Mouse (Mus musculus): ENCODE measurements around the gene Cib1. TPM values are rescaled to one million over a fixed set of nuclear protein-coding genes. Genes with fewer than 3 reads are reported as not detected.

Cib1 gene
- total RNA-seq (2021): 10 to 100 TPM; 23.6 to 25.0 TPM
- long read RNA-seq, experiment 1, transcript Cib1-201 (7 exons, 1,047 nt): major isoform, 8 of 9 reads
- long read RNA-seq, experiment 1, partial matches to known transcripts: 1 of 9 reads
- long read RNA-seq, experiment 1, other reads (novel, unspliced or antisense): 0 of 9 reads
- long read RNA-seq, experiment 2, transcript Cib1-201 (7 exons, 1,047 nt): major isoform, 15 of 17 reads
- long read RNA-seq, experiment 2, partial matches to known transcripts: 0 of 17 reads
- long read RNA-seq, experiment 2, other reads (novel, unspliced or antisense): 2 of 17 reads

DNA sequence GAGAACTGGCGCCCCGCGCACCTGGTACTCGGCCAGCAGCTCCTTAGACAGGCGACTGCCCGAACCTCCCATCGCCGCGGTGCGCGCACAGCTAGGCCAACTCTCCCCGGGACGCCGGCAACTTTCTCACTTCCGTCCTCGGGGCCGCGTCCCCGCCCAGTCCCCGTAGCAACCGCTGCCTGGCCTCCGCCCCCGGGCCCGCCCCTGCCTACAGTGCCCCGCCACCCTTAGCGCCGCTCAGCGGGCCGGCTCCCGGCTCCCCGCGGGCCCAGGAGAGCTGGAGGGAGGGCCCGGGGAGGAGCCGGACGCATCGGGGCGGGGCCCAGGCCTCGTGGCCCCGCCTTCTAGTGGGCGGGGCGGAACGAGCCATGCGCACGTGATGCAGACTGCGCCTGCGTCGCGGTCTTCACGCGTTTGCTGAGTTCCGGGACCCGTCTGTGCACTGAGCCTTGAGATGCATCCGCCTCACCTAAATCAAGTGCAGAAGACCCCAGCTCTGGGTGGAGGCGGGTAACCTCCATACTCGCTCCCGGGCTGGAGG lies at the start of gene Cib1, which contains the start of gene Gdpgp1:
Gene Cib1 (minus strand): TSS at position 325 of the 541 bp plus-strand sequence.
Gene Gdpgp1 (plus strand): TSS at position 377 of the 541 bp plus-strand sequence.
- peak within 1 kb of the TSS; percentile 71 for H3K27ac ChIP-seq
- TF ChIP-seq CTCF (conservative IDR thresholded peaks at IDR 0.05): no peak

GRCm38 (mm10) chr7:80281646-80282045 lies 49.0 kb upstream of the Cib1 start:
- H3K27ac ChIP-seq: no peak overlapping the region
- DNase-seq (ENCODE audit: low spot score in 2 of 2): no peak
- TF ChIP-seq CTCF (conservative IDR thresholded peaks at IDR 0.05): no peak
- no peak overlapping the region for H3K4me3 ChIP-seq

More for the DNA sequence above, at the start of gene Cib1, which contains the start of gene Gdpgp1:
- peak within 1 kb of the TSS; percentile 75 for H3K4me3 ChIP-seq
- DNase-seq (ENCODE audit: low spot score in 2 of 2): peak; percentile 94 to 95

GRCm38 (mm10) chr7:80280998-80281397 lies 48.4 kb upstream of the Cib1 start:
- H3K27ac ChIP-seq: no peak overlapping the region
- peak; percentile 34 for TF ChIP-seq CTCF (conservative IDR thresholded peaks at IDR 0.05)

GRCm38 (mm10) chr7:80280032-80280431 lies 47.4 kb upstream of the Cib1 start:
- Histone ChIP-seq H3K4me3 (no peak overlapping the region), H3K27ac (no peak overlapping the region)
- no peak for TF ChIP-seq CTCF (conservative IDR thresholded peaks at IDR 0.05)
- no peak for DNase-seq (ENCODE audit: low spot score in 2 of 2)

More at GRCm38 (mm10) chr7:80280998-80281397, 48.4 kb upstream of the Cib1 start:
- no peak for DNase-seq (ENCODE audit: low spot score in 2 of 2)
- H3K4me3 ChIP-seq: no peak overlapping the region

- no peak for TF ChIP-seq CTCF (conservative IDR thresholded peaks at IDR 0.05)
- H3K27ac ChIP-seq: no peak overlapping the region
- no peak for DNase-seq (ENCODE audit: low spot score in 2 of 2)
- H3K4me3 ChIP-seq: no peak overlapping the region
These were observed 43.8 kb upstream of the Cib1 start for GRCm38 (mm10) chr7:80276374-80276773.

GRCm38 (mm10) chr7:80273456-80273855 lies 40.8 kb upstream of the Cib1 start:
- Histone ChIP-seq H3K4me3 (no peak overlapping the region), H3K27ac (no peak overlapping the region)
- TF ChIP-seq CTCF (conservative IDR thresholded peaks at IDR 0.05): no peak
- no peak for DNase-seq (ENCODE audit: low spot score in 2 of 2)

- Histone ChIP-seq H3K27ac (peak overlapping the region; percentile 84), H3K4me3 (peak overlapping the region; percentile 66)
- no peak for DNase-seq (ENCODE audit: low spot score in 2 of 2)
- TF ChIP-seq CTCF (conservative IDR thresholded peaks at IDR 0.05): no peak
These were observed 37.2 kb upstream of the Cib1 start for GRCm38 (mm10) chr7:80269751-80270255.

DNA sequence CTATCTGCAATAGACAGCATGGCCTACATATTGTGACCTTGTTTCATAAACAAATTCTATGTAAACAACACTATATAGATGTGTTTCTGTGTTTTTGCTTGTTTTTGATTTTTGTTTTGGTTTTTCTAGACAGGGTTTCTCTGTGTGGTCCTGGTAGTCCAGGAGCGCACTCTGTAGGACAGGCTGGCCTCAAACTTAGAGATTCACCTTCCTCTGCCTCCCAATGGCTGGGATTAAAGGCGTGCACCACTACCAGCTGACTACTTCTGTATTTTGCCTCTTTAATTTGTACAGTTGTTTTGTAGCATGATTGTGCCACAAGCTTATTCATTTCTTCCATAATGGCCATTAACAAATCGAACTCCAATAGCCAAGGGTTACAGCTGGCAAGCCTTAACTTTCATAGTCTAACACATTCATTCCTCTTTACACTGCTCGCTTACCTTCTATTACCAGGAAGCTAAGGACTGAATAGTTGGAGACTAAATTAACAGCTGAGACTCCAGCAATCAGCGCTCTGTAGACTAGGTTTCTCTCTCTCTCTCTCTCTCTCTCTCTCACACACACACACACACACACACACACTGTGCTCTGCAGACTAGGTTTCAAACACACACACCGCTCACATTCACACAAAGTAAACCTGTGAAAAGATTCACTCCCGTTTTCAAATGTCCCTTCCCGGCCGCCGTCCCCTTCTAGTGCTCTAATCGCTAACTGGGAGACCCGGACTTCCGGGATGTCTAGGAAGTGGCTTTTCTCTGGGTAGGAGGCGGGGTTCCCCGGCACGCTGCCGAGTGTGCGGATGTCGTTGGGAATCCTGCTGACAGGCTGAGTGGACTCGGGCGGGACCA lies 36.5 kb upstream of the Cib1 start, which contains the start of gene Vps33b:
Gene Vps33b (plus strand): TSS at position 753 of the 854 bp plus-strand sequence.
- Histone ChIP-seq H3K4me3 (peak within 1 kb of the TSS; percentile 66), H3K27ac (peak within 1 kb of the TSS; percentile 84)
- peak; percentile 93 to 97 for DNase-seq (ENCODE audit: low spot score in 2 of 2)
- no peak for TF ChIP-seq CTCF (conservative IDR thresholded peaks at IDR 0.05)

DNA sequence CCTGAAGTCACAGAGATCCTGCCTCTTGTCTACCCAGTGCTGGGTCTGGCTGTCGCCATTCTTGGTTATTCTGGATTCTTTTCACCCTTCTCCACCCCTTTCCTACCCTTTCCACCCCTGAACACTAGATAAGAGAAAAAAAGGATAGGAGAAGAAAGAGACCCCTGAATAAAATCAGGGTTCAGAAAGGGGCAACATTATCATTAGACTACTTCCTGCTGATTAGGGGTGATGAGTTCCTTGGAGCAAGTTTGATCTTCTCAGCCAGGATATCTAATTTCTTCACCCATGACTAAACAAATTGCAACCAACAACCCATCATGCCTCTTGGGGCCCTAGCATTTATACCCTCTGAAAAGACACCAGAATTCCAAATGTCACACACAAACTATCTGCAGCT lies 35.2 kb upstream of the Cib1 start:
- no peak overlapping the region for H3K4me3 ChIP-seq
- DNase-seq (ENCODE audit: low spot score in 2 of 2): no peak
- no peak overlapping the region for H3K27ac ChIP-seq
- no peak for TF ChIP-seq CTCF (conservative IDR thresholded peaks at IDR 0.05)

DNA sequence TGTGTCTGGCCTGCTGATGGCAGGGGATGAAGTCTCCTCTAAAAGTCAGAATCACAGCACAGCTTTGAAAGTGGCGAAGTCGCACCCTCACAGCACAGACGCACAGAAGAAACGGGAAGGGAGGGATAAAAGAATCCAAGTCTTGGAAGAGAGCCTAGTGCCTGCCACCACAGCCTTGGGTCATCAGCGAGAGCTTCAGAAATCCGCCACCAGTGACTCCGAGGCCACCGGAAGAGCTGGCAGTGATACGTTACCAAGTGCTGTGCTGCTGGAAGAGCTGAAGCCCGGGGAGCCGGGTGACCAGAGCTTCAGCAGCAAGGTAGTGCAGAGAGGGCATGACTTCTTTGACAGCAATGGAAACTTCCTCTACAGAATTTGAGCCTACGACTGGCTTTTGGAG lies 32.0 kb upstream of the Cib1 start:
- Histone ChIP-seq H3K27ac (no peak overlapping the region), H3K4me3 (no peak overlapping the region)
- DNase-seq (ENCODE audit: low spot score in 2 of 2): no peak
- TF ChIP-seq CTCF (conservative IDR thresholded peaks at IDR 0.05): no peak

DNA sequence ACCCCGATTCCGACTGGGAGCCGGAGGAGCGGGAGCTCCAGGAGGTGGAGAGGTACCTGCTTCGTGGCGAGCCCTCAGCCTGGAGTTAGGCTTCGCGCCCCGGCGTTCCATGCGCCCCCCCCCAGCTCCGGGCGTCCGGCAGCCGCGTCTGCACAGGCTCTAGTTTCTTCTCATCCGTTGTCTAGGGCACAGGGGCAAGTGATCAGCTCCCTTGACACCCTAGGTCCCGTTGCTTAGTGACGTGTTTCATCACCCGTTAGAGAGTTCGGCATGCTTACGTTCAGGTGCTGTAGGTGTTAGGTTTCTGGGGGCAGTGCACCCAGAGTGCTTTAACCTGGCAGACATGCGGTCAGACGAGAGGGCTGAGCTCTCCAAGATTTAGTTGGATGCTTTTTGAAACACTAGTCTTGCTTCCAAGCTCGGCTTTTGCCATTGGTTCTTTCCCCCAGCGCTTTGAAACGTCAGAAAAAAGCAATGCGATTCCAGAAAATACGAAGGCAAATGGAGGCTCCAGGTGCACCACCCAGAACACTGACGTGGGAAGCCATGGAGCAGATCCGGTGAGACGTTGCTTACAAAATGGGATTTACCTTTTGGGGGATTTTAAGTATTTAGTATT lies 28.9 kb upstream of the Cib1 start:
- Histone ChIP-seq H3K4me3 (peak overlapping the region; percentile 83), H3K27ac (peak overlapping the region; percentile 86)
- peak in 1 of 2 experiments; percentile 30 for DNase-seq (ENCODE audit: low spot score in 2 of 2)
- TF ChIP-seq CTCF (conservative IDR thresholded peaks at IDR 0.05): no peak

DNA sequence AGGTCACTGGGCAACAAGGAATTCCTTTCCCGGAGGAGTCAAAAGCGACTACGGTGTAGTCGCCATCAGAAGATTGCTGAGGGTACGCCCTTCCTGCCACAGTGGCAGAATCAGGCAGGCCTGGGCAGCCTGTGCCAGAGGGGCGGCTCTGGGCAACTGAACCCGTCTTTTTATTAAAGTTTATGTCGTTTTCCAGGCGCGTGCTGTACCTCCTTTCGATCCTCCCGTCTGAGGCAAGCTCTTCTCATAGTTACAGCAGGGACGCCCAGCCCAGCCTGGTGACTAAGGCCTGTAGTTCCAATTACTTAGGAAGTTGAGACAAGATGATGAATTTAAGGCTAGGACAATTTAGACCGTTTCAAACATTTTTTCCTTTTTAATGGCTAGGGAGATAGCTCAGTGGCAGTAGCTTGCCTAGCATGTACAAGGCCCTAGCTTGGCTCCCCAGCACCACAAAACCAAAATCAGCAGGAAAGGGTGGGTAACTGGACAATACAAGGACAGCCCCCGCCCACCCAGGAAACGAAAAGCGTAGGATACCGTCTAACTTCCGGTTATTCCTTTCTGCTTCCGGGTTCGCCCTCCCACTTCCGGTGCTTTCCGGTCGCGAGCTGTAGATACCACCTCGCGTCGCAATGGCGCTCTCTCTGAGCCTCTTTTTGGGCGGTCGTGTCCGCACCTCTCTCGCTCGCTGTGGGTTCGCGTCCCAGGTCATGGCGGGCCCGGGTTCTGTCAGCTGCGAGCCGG lies 28.2 kb upstream of the Cib1 start, which contains the start of gene Ngrn:
Gene Ngrn (plus strand): TSS at position 591 of the 747 bp plus-strand sequence.
- TF ChIP-seq CTCF (conservative IDR thresholded peaks at IDR 0.05): 0 out of 2 replicates have a peak, but pooled peaks have one; percentile 24
- Histone ChIP-seq H3K4me3 (peak within 1 kb of the TSS; percentile 83), H3K27ac (peak within 1 kb of the TSS; percentile 86)
- peak; percentile 85 to 87 for DNase-seq (ENCODE audit: low spot score in 2 of 2)

Data from layer of hippocampus, adult 2 months (tissue).